Mouse (Mus musculus): ENCODE measurements at regions not wholly inside any gene's neighbourhood (a gene's known extent, or its start where the extent isn't known, plus 50 kb on each side); places are given as distances from the start of the nearest gene placed in this dataset.

DNA sequence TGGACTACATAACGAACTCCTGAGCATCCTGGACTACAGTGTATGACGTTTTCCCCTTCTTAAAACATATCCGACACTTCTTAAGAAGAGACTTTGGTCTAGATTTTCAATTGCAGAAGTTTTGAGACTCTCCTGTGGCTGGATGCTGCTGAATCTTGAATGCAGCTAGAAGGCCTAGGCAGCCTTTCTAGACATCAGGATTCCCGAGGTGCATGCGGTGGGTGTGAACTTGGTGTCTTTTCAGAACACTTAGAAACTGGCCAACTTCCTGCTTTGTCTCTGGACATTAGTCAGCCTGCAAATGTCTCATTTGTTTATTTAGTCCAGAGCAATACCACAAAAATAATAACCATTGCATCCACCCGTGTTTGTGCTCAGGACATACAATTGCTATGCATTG, 61.8 kb upstream of the Cdkn2b start:
- H3K4me3 ChIP-seq (ENCODE audit: low read length), result no peak overlapping the region
- H3K36me3 ChIP-seq (ENCODE audit: insufficient read depth, low read length), result no peaks in the 10 kb centered on the region
- no peaks in the 10 kb centered on the region for H3K27me3 ChIP-seq (ENCODE audit: insufficient read depth, low read length)
- no peak overlapping the region for H3K4me2 ChIP-seq (replicated peaks; ENCODE audit: low read depth, low read length)
- ATAC-seq (ENCODE audit: low FRiP score, low TSS enrichment), result no peak
- H3K9ac ChIP-seq (replicated peaks; ENCODE audit: low read length), result no peak overlapping the region
- 78% methylated on average over 6 of the region's 6 CpGs for WGBS
- H3K9me3 ChIP-seq (ENCODE audit: low read length), result no peaks in the 10 kb centered on the region
- H3K27ac ChIP-seq (ENCODE audit: low read length), result no peak overlapping the region
- no peaks in the 10 kb centered on the region for H3K4me1 ChIP-seq (ENCODE audit: insufficient read depth, low read length)

- Histone ChIP-seq H3K9ac (replicated peaks; ENCODE audit: low read length) (no peak overlapping the region), H3K4me1 (ENCODE audit: insufficient read depth, low read length) (no peaks in the 10 kb centered on the region), H3K36me3 (ENCODE audit: insufficient read depth, low read length) (no peaks in the 10 kb centered on the region), H3K4me3 (ENCODE audit: low read length) (no peak overlapping the region), H3K27ac (ENCODE audit: low read length) (no peak overlapping the region), H3K9me3 (ENCODE audit: low read length) (no peaks in the 10 kb centered on the region), H3K27me3 (ENCODE audit: insufficient read depth, low read length) (no peaks in the 10 kb centered on the region), H3K4me2 (replicated peaks; ENCODE audit: low read depth, low read length) (no peak overlapping the region)
- ATAC-seq (ENCODE audit: low FRiP score, low TSS enrichment), result no peak
- WGBS, result 76% methylated on average over 12 of the region's 12 CpGs
Measured at GRCm38 (mm10) chr4:89368850-89369524, 58.1 kb upstream of the Cdkn2b start.

GRCm38 (mm10) chr4:89366581-89367141, 55.8 kb upstream of the Cdkn2b start:
- Histone ChIP-seq H3K4me1 (ENCODE audit: insufficient read depth, low read length) (no peaks in the 10 kb centered on the region), H3K9me3 (ENCODE audit: low read length) (no peaks in the 10 kb centered on the region), H3K4me2 (replicated peaks; ENCODE audit: low read depth, low read length) (no peak overlapping the region), H3K4me3 (ENCODE audit: low read length) (no peak overlapping the region), H3K9ac (replicated peaks; ENCODE audit: low read length) (no peak overlapping the region), H3K27me3 (ENCODE audit: insufficient read depth, low read length) (no peaks in the 10 kb centered on the region), H3K27ac (ENCODE audit: low read length) (no peak overlapping the region), H3K36me3 (ENCODE audit: insufficient read depth, low read length) (no peaks in the 10 kb centered on the region)
- 60% methylated on average over 10 of the region's 10 CpGs for WGBS
- ATAC-seq (ENCODE audit: low FRiP score, low TSS enrichment), result no peak

DNA sequence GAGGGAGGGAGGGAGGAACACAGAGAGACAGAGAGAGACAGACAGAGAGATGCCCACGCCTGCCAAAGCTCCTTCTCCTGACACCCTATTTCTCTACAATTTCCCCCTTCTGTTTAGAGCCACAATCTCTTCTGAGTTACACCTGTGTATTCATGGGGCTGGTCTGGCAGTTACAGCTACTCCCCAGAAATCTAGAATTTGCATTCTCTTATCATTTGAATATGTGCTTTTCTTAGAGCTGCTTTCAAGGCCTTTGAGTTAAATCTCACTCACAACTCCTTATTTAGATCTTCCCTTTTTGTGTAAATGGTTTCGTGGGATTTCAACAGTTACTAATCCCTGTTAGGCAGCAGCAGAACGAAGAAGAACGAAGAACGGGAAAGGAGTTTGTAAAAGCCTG, 55.0 kb upstream of the Cdkn2b start:
- H3K27ac ChIP-seq (ENCODE audit: low read length), result no peak overlapping the region
- no peak for ATAC-seq (ENCODE audit: low FRiP score, low TSS enrichment)
- H3K27me3 ChIP-seq (ENCODE audit: insufficient read depth, low read length), result no peaks in the 10 kb centered on the region
- H3K9me3 ChIP-seq (ENCODE audit: low read length), result no peaks in the 10 kb centered on the region
- H3K9ac ChIP-seq (replicated peaks; ENCODE audit: low read length), result no peak overlapping the region
- no peaks in the 10 kb centered on the region for H3K4me1 ChIP-seq (ENCODE audit: insufficient read depth, low read length)
- no peak overlapping the region for H3K4me3 ChIP-seq (ENCODE audit: low read length)
- 55% methylated on average over 5 of the region's 5 CpGs for WGBS
- H3K4me2 ChIP-seq (replicated peaks; ENCODE audit: low read depth, low read length), result no peak overlapping the region
- H3K36me3 ChIP-seq (ENCODE audit: insufficient read depth, low read length), result no peaks in the 10 kb centered on the region

DNA sequence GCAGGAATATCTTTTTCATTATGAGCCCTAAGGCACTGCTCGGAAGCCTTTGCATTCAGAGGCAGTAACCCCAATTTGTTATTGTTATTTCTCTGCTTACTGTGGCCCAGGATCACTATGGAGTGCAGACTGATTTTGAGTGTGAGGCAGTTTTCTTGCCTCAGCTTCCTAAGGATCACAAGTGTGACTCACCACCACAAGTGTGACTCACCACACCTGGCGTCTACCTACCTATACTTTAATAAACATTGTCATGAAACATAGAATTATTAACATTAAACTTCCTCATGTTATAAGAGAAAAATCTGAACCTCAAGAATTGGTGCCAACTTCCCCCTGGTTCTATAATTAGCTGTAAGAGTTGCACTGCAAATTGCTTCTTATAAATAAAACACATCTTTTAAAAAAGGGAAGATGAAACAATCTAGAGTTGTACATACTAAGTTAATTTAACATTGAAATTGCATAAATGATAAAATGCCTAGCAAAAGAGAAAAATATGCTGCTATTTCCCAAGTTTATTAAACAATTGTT, 52.4 kb upstream of the Cdkn2b start:
- Histone ChIP-seq H3K4me2 (replicated peaks; ENCODE audit: low read depth, low read length) (no peak overlapping the region), H3K4me1 (ENCODE audit: insufficient read depth, low read length) (no peaks in the 10 kb centered on the region), H3K9ac (replicated peaks; ENCODE audit: low read length) (no peak overlapping the region), H3K27ac (ENCODE audit: low read length) (no peak overlapping the region), H3K36me3 (ENCODE audit: insufficient read depth, low read length) (no peaks in the 10 kb centered on the region), H3K27me3 (ENCODE audit: insufficient read depth, low read length) (no peaks in the 10 kb centered on the region), H3K4me3 (ENCODE audit: low read length) (no peak overlapping the region), H3K9me3 (ENCODE audit: low read length) (no peaks in the 10 kb centered on the region)
- WGBS, result 69% methylated on average over 2 of the region's 2 CpGs
- ATAC-seq (ENCODE audit: low FRiP score, low TSS enrichment), result no peak

- no peak for ATAC-seq (ENCODE audit: low FRiP score, low TSS enrichment)
- Histone ChIP-seq H3K9me3 (ENCODE audit: low read length) (no peaks in the 10 kb centered on the region), H3K36me3 (ENCODE audit: insufficient read depth, low read length) (no peaks in the 10 kb centered on the region), H3K9ac (replicated peaks; ENCODE audit: low read length) (no peak overlapping the region), H3K27ac (ENCODE audit: low read length) (no peak overlapping the region), H3K4me3 (ENCODE audit: low read length) (no peak overlapping the region), H3K4me1 (ENCODE audit: insufficient read depth, low read length) (no peaks in the 10 kb centered on the region), H3K4me2 (replicated peaks; ENCODE audit: low read depth, low read length) (no peak overlapping the region), H3K27me3 (ENCODE audit: insufficient read depth, low read length) (no peaks in the 10 kb centered on the region)
- 46% methylated on average over 3 of the region's 3 CpGs for WGBS
Measured at GRCm38 (mm10) chr4:89362650-89363049, 51.8 kb upstream of the Cdkn2b start.

DNA sequence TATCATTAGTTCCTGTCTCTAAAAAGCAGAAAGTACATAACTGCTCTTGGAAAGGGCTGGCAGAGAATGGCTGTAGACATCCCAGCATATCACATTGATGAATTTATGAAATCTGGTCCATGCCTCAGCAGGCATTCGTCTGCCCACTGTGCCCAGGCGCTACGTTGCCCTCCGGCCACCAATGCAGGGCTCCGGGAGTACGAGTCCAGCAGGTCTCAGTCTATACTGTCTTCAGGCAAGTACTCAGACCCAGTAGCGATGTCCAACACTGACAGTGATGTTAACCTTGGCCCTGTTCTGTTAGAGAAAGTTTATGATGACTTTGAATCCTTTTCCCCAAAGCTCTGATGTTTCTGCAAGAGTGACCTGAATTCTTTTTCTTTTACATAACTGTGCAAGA, 50.5 kb upstream of the Cdkn2b start:
- WGBS, result 85% methylated on average over 7 of the region's 7 CpGs
- no peaks in the 10 kb centered on the region for H3K27me3 ChIP-seq (ENCODE audit: insufficient read depth, low read length)
- no peaks in the 10 kb centered on the region for H3K36me3 ChIP-seq (ENCODE audit: insufficient read depth, low read length)

More for the DNA sequence above, 50.5 kb upstream of the Cdkn2b start:
- Histone ChIP-seq H3K27ac (ENCODE audit: low read length) (no peak overlapping the region), H3K9me3 (ENCODE audit: low read length) (no peaks in the 10 kb centered on the region), H3K4me1 (ENCODE audit: insufficient read depth, low read length) (no peaks in the 10 kb centered on the region), H3K9ac (replicated peaks; ENCODE audit: low read length) (no peak overlapping the region), H3K4me2 (replicated peaks; ENCODE audit: low read depth, low read length) (no peak overlapping the region), H3K4me3 (ENCODE audit: low read length) (no peak overlapping the region)
- no peak for ATAC-seq (ENCODE audit: low FRiP score, low TSS enrichment)

Measured in kidney, embryonic 16.5 days (tissue).